Mouse (Mus musculus) G1E (cell line): ENCODE measurements around the gene Pparg. TPM values are rescaled to one million over a fixed set of nuclear protein-coding genes. Genes with fewer than 3 reads are reported as not detected.

Experiments used
- ATAC-seq: 2 replicates; pipeline ENCODE4 v1.8.0; 2016; ENCODE audit warnings: mild to moderate bottlenecking; ENCODE audit not compliant: insufficient number of reproducible peaks, poor library complexity, low FRiP score, severe bottlenecking; ENCODE audit errors: extremely low read depth
- DNase-seq: peaks from one replicate; pipeline ENCODE4 v3.0.0; 2012; ENCODE audit warnings: low spot score
- H3K27me3 ChIP-seq: 2 replicates; pipeline ENCODE4 v1.6.1; 2012; ENCODE audit warnings: mild to moderate bottlenecking, low read length, inconsistent platforms; ENCODE audit not compliant: insufficient read depth
- H3K36me3 ChIP-seq: replicated peaks from 2 replicates; pipeline ENCODE3; 2012; ENCODE audit warnings: mild to moderate bottlenecking, inconsistent platforms
- H3K4me1 ChIP-seq: 2 replicates; pipeline ENCODE4 v1.6.1; 2012; ENCODE audit warnings: low read depth, low read length, inconsistent platforms, mixed read lengths; ENCODE audit not compliant: insufficient read depth
- H3K4me3 ChIP-seq: 2 replicates; pipeline ENCODE4 v1.5.1; 2012; ENCODE audit warnings: low read depth, mild to moderate bottlenecking, inconsistent platforms, low read length, moderate library complexity, mixed read lengths
- H3K9me3 ChIP-seq: replicated peaks from 2 replicates; pipeline ENCODE4 v1.6.1; 2012; ENCODE audit warnings: inconsistent platforms
- CTCF ChIP-seq: IDR thresholded peaks from 2 replicates; pipeline ENCODE4 v1.5.1; 2012; ENCODE audit warnings: low read depth, low read length, inconsistent platforms, mixed read lengths
- GATA1 ChIP-seq: IDR thresholded peaks from 2 replicates; pipeline ENCODE4 v1.6.1; 2012; ENCODE audit warnings: borderline replicate concordance, low read length, inconsistent platforms, mixed read lengths
- GATA2 ChIP-seq: IDR thresholded peaks from 2 replicates; pipeline ENCODE4 v1.6.1; 2012; ENCODE audit warnings: low read depth, low read length, inconsistent platforms, borderline replicate concordance
- POLR2AphosphoS5 ChIP-seq: IDR thresholded peaks from 2 replicates; pipeline ENCODE4 v1.6.1; 2012; ENCODE audit warnings: low read depth, low read length, inconsistent platforms; ENCODE audit not compliant: insufficient replicate concordance
- TAL1 ChIP-seq: conservative IDR thresholded peaks from 2 replicates; pipeline ENCODE4 v1.6.1; 2012; ENCODE audit warnings: low read depth, low read length, inconsistent platforms, mixed read lengths
- polyA plus RNA-seq: library from polyadenylated mRNA; stranded (reverse); fragments of >175 nt; gene quantifications from 2 replicates; pipeline ENCODE4 v1.2.3, GENCODE M21; 2012
- total RNA-seq, 2 experiments: library from RNA; stranded (forward) in 1 of 2; stranded (reverse) in 1 of 2; fragments of 200-1000 nt in 1 of 2; fragments of >200 nt in 1 of 2; fragmentation: Nextera tagmentation in 1 of 2; gene quantifications; 2 replicates each; pipeline ENCODE4 v1.2.3; 2014 to 2017

The Pparg gene
- total and polyA plus RNA-seq, 3 experiments, result not detected

DNA sequence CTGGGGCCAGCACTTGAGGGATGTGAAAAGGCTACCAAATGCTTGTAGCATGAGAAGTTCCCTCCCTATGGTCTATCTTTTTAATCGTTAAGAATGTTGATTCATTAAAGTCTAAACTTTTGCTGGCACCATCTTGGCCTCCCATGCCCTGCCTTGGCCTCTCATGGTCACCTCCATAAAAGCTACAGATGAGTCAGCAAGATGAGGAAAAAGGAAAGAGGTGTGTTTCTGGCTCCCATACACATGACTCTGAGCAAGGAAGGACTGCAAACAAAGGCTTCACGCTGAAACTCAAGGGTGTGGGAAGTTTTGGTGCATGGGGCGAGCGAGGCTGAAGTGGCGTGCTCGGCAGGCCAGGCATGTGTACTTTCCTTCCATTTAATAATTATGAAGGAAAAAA lies 41.9 kb upstream of the Pparg start:
- Histone ChIP-seq H3K4me3 (no peak overlapping the region), H3K27me3 (no peaks in the 10 kb centered on the region), H3K36me3 (no peaks in the 10 kb centered on the region), H3K4me1 (no peaks in the 10 kb centered on the region), H3K9me3 (no peaks in the 10 kb centered on the region)
- DNase-seq, result no peak
- TF ChIP-seq GATA1 (no peak), GATA2 (no peak), POLR2AphosphoS5 (no peak), CTCF (no peak), TAL1 (no peak)
- ATAC-seq, result no peak

DNA sequence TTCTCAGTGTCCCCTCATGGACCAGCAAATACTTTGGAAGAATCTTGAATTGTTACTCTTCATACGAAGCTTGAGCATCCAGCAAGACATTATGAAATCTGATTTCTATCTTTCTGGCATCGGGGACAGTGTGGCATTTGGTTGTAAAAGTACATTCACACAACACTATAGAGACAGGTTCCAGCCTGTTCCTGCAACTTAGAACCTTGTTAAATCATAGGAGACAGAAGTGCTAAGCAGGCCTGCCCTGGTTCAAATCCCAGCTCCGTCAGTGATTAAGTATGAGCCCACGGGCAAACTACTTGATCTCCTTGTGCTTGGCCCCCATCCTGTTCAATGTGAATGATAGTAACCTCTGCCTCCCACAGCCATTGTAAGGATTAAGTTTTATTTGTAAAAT lies 41.1 kb upstream of the Pparg start:
- H3K27me3 ChIP-seq, result no peaks in the 10 kb centered on the region
- H3K4me1 ChIP-seq, result no peaks in the 10 kb centered on the region
- TF ChIP-seq GATA1, result no peak
- no peak for TF ChIP-seq POLR2AphosphoS5
- no peak for TF ChIP-seq TAL1
- no peak for TF ChIP-seq GATA2
- no peak for TF ChIP-seq CTCF
- ATAC-seq (no peak), DNase-seq (no peak)
- no peaks in the 10 kb centered on the region for H3K9me3 ChIP-seq
- H3K36me3 ChIP-seq, result no peaks in the 10 kb centered on the region
- no peak overlapping the region for H3K4me3 ChIP-seq

DNA sequence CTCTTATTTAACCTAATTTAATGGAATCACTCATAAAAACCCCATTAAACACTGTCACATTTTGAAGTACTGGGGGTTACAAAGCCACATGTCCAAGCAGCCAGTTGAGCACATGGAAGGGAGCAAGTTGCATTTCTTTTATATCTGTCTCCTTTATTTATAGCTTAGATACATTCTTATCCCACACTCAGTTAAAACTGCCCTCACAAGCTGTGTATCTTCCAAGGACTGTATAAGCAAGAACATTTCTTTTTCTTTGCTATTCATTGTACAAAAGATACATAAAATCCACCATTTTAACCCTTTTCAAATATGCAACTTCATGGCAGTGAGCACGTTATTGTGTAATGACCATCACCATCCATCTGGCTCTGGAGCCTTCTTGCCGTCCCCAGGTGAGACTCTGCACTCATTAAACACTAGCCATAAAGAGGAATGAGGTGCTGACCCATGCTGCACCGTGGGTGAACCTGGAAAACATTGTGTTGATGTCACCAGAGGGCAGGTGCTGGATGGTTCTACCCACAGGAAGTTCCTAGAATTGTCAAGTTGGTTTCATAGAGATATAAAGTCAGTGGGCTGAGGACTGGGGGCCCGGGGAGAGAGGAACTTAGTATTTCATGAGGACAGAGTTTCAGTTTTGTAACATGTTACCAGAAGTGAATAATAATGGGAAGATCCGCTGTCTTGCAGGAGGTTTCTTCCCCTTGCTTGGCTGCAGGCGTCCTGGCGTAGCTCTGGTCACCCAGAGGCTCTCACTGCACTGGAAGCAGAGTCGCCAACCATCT lies 39.6 kb upstream of the Pparg start:
- H3K27me3 ChIP-seq, result peaks cover 3% of the 10 kb centered on the region; the same call in 1 of the 2 replicates
- TF ChIP-seq POLR2AphosphoS5 (no peak), GATA2 (no peak), TAL1 (no peak), GATA1 (no peak), CTCF (no peak)
- H3K9me3 ChIP-seq, result no peaks in the 10 kb centered on the region
- H3K4me1 ChIP-seq, result no peaks in the 10 kb centered on the region
- no peak overlapping the region for H3K4me3 ChIP-seq
- DNase-seq (no peak), ATAC-seq (no peak)
- H3K36me3 ChIP-seq, result no peaks in the 10 kb centered on the region

DNA sequence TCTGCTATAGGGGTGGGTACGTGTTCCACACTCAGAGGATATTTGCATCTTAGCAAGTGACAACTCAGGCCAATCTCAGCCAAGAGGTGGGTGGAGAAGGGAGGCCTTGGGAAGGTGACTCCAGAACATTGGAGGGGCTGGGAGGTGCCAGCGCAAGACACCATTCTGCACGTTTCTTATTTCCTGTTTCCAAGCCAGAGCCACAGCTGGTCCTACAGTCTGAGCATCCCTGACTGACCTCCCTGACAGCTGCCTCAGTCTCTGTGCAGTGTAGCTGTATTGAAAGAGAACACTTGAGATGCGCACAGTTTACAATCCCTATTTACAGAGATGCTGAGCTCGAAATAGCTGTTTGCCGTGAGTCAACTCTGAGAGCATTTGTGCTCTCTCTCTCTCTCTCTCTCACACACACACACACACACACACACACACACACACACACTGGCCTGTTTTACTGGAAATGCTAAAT lies 38.8 kb upstream of the Pparg start:
- Histone ChIP-seq H3K9me3 (no peaks in the 10 kb centered on the region), H3K4me1 (no peaks in the 10 kb centered on the region), H3K27me3 (peaks cover 3% of the 10 kb centered on the region; the same call in 1 of the 2 replicates), H3K36me3 (no peaks in the 10 kb centered on the region), H3K4me3 (no peak overlapping the region)
- DNase-seq (no peak), ATAC-seq (no peak)
- TF ChIP-seq POLR2AphosphoS5 (no peak), GATA1 (no peak), GATA2 (no peak), TAL1 (no peak)

DNA sequence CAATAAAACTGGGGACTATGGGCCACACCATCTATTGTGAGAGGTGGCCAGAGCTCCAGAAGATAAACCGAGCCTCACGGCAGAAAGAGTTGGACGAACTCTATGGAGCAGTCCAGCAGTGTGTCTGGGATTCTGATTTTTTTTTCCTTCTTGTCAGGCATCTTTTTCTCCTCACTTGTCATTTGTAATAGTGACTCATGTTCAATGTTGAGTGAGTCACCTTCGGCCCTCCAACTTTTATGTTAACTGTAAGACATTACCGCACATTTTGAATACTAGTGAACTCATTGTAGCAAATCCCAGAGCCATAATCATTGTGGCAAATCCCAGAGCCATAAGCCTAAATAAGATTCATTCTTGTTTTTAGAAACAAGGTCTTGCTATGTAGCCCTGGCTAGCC lies 37.8 kb upstream of the Pparg start:
- no peak for DNase-seq
- no peak for TF ChIP-seq CTCF
- no peak for TF ChIP-seq GATA1
- no peak for TF ChIP-seq TAL1
- no peak for TF ChIP-seq GATA2
- no peak for TF ChIP-seq POLR2AphosphoS5
- no peaks in the 10 kb centered on the region for H3K9me3 ChIP-seq
- peaks cover 3% of the 10 kb centered on the region; the same call in 1 of the 2 replicates for H3K27me3 ChIP-seq
- H3K4me1 ChIP-seq, result no peaks in the 10 kb centered on the region
- no peak for ATAC-seq
- H3K36me3 ChIP-seq, result no peaks in the 10 kb centered on the region
- no peak overlapping the region for H3K4me3 ChIP-seq

DNA sequence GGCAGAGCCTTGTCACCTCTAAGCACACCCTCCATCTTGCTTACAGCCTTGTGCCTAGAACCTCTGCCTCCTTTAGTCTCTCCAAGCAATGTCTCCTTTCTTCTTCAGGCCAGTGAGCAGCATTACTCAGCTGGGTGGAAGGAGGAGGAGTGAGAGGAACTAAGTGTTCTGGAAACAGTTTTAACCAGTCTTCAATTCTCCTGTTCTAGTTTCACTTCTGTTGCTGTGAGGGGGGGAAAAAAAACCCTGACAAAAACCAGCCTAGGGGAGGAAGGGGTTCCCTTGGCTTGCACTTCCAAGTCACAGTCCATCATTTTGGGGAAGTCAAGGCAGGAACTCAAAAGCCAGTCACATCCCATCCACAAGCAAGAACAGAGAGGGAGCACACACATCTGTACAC lies 29.8 kb upstream of the Pparg start:
- DNase-seq, result no peak
- TF ChIP-seq GATA2 (no peak), CTCF (no peak), POLR2AphosphoS5 (no peak), GATA1 (no peak), TAL1 (no peak)
- H3K4me1 ChIP-seq, result no peaks in the 10 kb centered on the region
- no peak overlapping the region for H3K4me3 ChIP-seq
- no peaks in the 10 kb centered on the region for H3K9me3 ChIP-seq
- H3K36me3 ChIP-seq, result no peaks in the 10 kb centered on the region
- peaks cover 5% of the 10 kb centered on the region; the same call in 1 of the 2 replicates for H3K27me3 ChIP-seq
- no peak for ATAC-seq
